Mouse (Mus musculus) stomach, postnatal 0 days (tissue): ENCODE measurements at regions not wholly inside any gene's neighbourhood (a gene's known extent, or its start where the extent isn't known, plus 50 kb on each side); places are given as distances from the start of the nearest gene placed in this dataset.

Experiments
- CTCF ChIP-seq: IDR thresholded peaks from 2 replicates; pipeline ENCODE4 v1.5.1; 2016; ENCODE audit warnings: antibody characterized with exemption, low read depth, mild to moderate bottlenecking, moderate library complexity
- EP300 ChIP-seq: optimal IDR thresholded peaks from 2 replicates; pipeline ENCODE3; 2016; ENCODE audit warnings: antibody characterized with exemption

- no peak for TF ChIP-seq CTCF
- no peak for TF ChIP-seq EP300
Measured at GRCm38 (mm10) chr6:7215880-7216279, 260.1 kb downstream of the Sdhaf3 start.
